Mouse (Mus musculus): Measurements from ENCODE around the gene Itgb4. TPM values are rescaled to one million over a fixed set of nuclear protein-coding genes. Genes with fewer than 3 reads are reported as not detected.
A peak's percentile ranks its signal among the peaks of the same experiment; 100 is the strongest.

Gene Itgb4
- polyA plus RNA-seq, 1 experiment, result 0.49 TPM

- peaks cover 15% of the 10 kb centered on the region for H3K79me2 ChIP-seq (ENCODE audit: control insufficient read depth, insufficient read depth)
- peaks cover 19% of the 10 kb centered on the region for H3K36me3 ChIP-seq (ENCODE audit: control insufficient read depth, insufficient read depth)
- no peak for TF ChIP-seq MAX (IDR thresholded peaks at IDR 0.05)
- no peak for TF ChIP-seq CEBPB (IDR thresholded peaks at IDR 0.05; ENCODE audit: low read depth)
- no peak for TF ChIP-seq MYOD1 (IDR thresholded peaks at IDR 0.05; ENCODE audit: control insufficient read depth, insufficient read length, low read depth)
- TF ChIP-seq FOSL1 (IDR thresholded peaks at IDR 0.05; ENCODE audit: insufficient read depth, low read length, poor library complexity, severe bottlenecking), result no peak
- TF ChIP-seq MYOG (IDR thresholded peaks at IDR 0.05; ENCODE audit: control insufficient read depth, extremely low read depth, insufficient read length), result no peak
- TF ChIP-seq USF1 (IDR thresholded peaks at IDR 0.05; ENCODE audit: low read depth), result no peak
- TF ChIP-seq CTCF (IDR thresholded peaks at IDR 0.05; ENCODE audit: control insufficient read depth, insufficient read depth, insufficient read length), result no peak
- no peak overlapping the region for H3ac ChIP-seq (ENCODE audit: control insufficient read depth, insufficient read length, low read depth)
- H3K79me3 ChIP-seq (ENCODE audit: low read depth), result peaks cover 4% of the 10 kb centered on the region
- H3K27me3 ChIP-seq (ENCODE audit: control insufficient read depth, insufficient read depth, insufficient read length), result no peaks in the 10 kb centered on the region
- no peak overlapping the region for H3K4me3 ChIP-seq (ENCODE audit: insufficient read depth, poor library complexity, severe bottlenecking)
These were observed 35.2 kb downstream of the Itgb4 start for GRCm38 (mm10) chr11:116009661-116010060.

DNA sequence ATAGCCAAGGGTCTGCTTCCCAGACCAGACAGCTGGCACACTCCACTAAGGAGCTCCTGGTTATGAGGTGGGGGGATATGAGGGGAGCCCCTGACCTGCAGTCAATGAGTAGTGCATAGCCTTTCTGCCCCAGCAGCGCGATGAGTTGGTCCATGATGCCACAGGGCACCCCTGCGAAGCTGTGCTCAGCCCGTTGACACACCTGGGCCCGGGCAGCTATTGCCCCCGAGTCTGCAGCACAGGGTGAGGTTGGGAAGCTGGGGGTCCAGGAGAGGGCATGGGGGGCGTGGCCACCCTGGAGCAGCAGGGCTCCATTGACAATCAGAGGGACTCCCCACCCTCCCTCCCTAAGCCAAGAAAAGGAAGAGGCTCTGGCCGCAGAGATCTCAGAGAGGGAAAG, 35.6 kb downstream of the Itgb4 start:
- Histone ChIP-seq H3ac (ENCODE audit: control insufficient read depth, insufficient read length, low read depth) (no peak overlapping the region), H3K36me3 (ENCODE audit: control insufficient read depth, insufficient read depth) (peaks cover 19% of the 10 kb centered on the region), H3K79me2 (ENCODE audit: control insufficient read depth, insufficient read depth) (peaks cover 15% of the 10 kb centered on the region), H3K4me3 (ENCODE audit: insufficient read depth, poor library complexity, severe bottlenecking) (no peak overlapping the region), H3K79me3 (ENCODE audit: low read depth) (peaks cover 4% of the 10 kb centered on the region), H3K27me3 (ENCODE audit: control insufficient read depth, insufficient read depth, insufficient read length) (no peaks in the 10 kb centered on the region)
- TF ChIP-seq MAX (IDR thresholded peaks at IDR 0.05) (no peak), USF1 (IDR thresholded peaks at IDR 0.05; ENCODE audit: low read depth) (no peak), MYOG (IDR thresholded peaks at IDR 0.05; ENCODE audit: control insufficient read depth, extremely low read depth, insufficient read length) (no peak)

- Histone ChIP-seq H3K27me3 (ENCODE audit: control insufficient read depth, insufficient read depth, insufficient read length) (no peaks in the 10 kb centered on the region), H3K79me2 (ENCODE audit: control insufficient read depth, insufficient read depth) (peaks cover 15% of the 10 kb centered on the region), H3ac (ENCODE audit: control insufficient read depth, insufficient read length, low read depth) (no peak overlapping the region), H3K79me3 (ENCODE audit: low read depth) (peaks cover 4% of the 10 kb centered on the region), H3K36me3 (ENCODE audit: control insufficient read depth, insufficient read depth) (peaks cover 19% of the 10 kb centered on the region), H3K4me3 (ENCODE audit: insufficient read depth, poor library complexity, severe bottlenecking) (no peak overlapping the region)
- TF ChIP-seq MYOG (IDR thresholded peaks at IDR 0.05; ENCODE audit: control insufficient read depth, extremely low read depth, insufficient read length), result no peak
- TF ChIP-seq USF1 (IDR thresholded peaks at IDR 0.05; ENCODE audit: low read depth), result no peak
These were observed 36.4 kb downstream of the Itgb4 start for GRCm38 (mm10) chr11:116010948-116011347.

GRCm38 (mm10) chr11:116011529-116012261, 37.2 kb downstream of the Itgb4 start:
- H3ac ChIP-seq (ENCODE audit: control insufficient read depth, insufficient read length, low read depth), result peak overlapping the region; percentile 87
- H3K4me3 ChIP-seq (ENCODE audit: insufficient read depth, poor library complexity, severe bottlenecking), result peak overlapping the region; percentile 66
- peaks cover 4% of the 10 kb centered on the region for H3K79me3 ChIP-seq (ENCODE audit: low read depth)
- H3K27me3 ChIP-seq (ENCODE audit: control insufficient read depth, insufficient read depth, insufficient read length), result no peaks in the 10 kb centered on the region
- H3K36me3 ChIP-seq (ENCODE audit: control insufficient read depth, insufficient read depth), result peaks cover 19% of the 10 kb centered on the region
- peaks cover 15% of the 10 kb centered on the region for H3K79me2 ChIP-seq (ENCODE audit: control insufficient read depth, insufficient read depth)
- TF ChIP-seq MYOD1 (IDR thresholded peaks at IDR 0.05; ENCODE audit: control insufficient read depth, insufficient read length, low read depth), result no peak
- no peak for TF ChIP-seq MYOG (IDR thresholded peaks at IDR 0.05; ENCODE audit: control insufficient read depth, extremely low read depth, insufficient read length)
- TF ChIP-seq CTCF (IDR thresholded peaks at IDR 0.05; ENCODE audit: control insufficient read depth, insufficient read depth, insufficient read length), result no peak
- TF ChIP-seq MAX (IDR thresholded peaks at IDR 0.05), result no peak
- no peak for TF ChIP-seq FOSL1 (IDR thresholded peaks at IDR 0.05; ENCODE audit: insufficient read depth, low read length, poor library complexity, severe bottlenecking)
- no peak for TF ChIP-seq USF1 (IDR thresholded peaks at IDR 0.05; ENCODE audit: low read depth)
- TF ChIP-seq CEBPB (IDR thresholded peaks at IDR 0.05; ENCODE audit: low read depth), result no peak

- Histone ChIP-seq H3K79me3 (ENCODE audit: low read depth) (peaks cover 4% of the 10 kb centered on the region), H3K27me3 (ENCODE audit: control insufficient read depth, insufficient read depth, insufficient read length) (no peaks in the 10 kb centered on the region), H3K36me3 (ENCODE audit: control insufficient read depth, insufficient read depth) (peaks cover 19% of the 10 kb centered on the region), H3K4me3 (ENCODE audit: insufficient read depth, poor library complexity, severe bottlenecking) (peak within 1 kb of the TSS; percentile 66), H3K79me2 (ENCODE audit: control insufficient read depth, insufficient read depth) (peaks cover 15% of the 10 kb centered on the region), H3ac (ENCODE audit: control insufficient read depth, insufficient read length, low read depth) (peak within 1 kb of the TSS; percentile 87)
- peak; percentile 60 for TF ChIP-seq USF1 (IDR thresholded peaks at IDR 0.05; ENCODE audit: low read depth)
- TF ChIP-seq MYOG (IDR thresholded peaks at IDR 0.05; ENCODE audit: control insufficient read depth, extremely low read depth, insufficient read length), result no peak
- TF ChIP-seq CTCF (IDR thresholded peaks at IDR 0.05; ENCODE audit: control insufficient read depth, insufficient read depth, insufficient read length), result no peak
- TF ChIP-seq MYOD1 (IDR thresholded peaks at IDR 0.05; ENCODE audit: control insufficient read depth, insufficient read length, low read depth), result no peak
- peak; percentile 83 for TF ChIP-seq MAX (IDR thresholded peaks at IDR 0.05)
- no peak for TF ChIP-seq CEBPB (IDR thresholded peaks at IDR 0.05; ENCODE audit: low read depth)
- TF ChIP-seq FOSL1 (IDR thresholded peaks at IDR 0.05; ENCODE audit: insufficient read depth, low read length, poor library complexity, severe bottlenecking), result no peak
These were observed 37.9 kb downstream of the Itgb4 start, which contains the start of gene Galk1 for GRCm38 (mm10) chr11:116012262-116012947. TSS of gene Galk1 (minus strand) at chr11:116012719.
